Mouse (Mus musculus) ovary, postnatal 36 days (tissue): ENCODE data around the gene Ccdc97.

Experiments
- DNase-seq: peaks from one replicate; pipeline ENCODE4 v3.0.0; 2022; ENCODE audit warnings: low spot score, mixed read lengths

Gene Ccdc97

DNA sequence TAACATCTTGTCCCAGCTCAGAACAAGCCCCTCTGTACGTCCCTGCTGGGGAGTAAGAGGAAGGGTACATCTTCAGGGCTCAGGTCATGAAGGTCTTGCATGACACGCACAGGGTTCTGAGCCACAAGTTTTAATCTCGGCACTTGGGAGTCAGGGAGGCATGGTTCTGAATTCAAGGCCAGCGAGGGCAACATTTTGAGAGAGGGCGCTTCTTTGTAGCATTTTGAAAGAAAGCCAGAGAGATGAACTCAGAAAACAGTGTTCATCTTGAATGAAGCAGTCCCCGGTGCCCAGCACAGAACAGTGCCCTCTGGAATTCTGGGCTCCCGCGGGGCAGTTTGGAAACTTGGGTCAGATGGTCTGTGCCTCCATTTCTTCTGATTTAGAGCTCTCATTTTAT is 52.5 kb downstream of the Ccdc97 start:
- DNase-seq, result no peak
